Mouse (Mus musculus): Measurements from ENCODE around the gene Phactr2.

The Phactr2 gene

DNA sequence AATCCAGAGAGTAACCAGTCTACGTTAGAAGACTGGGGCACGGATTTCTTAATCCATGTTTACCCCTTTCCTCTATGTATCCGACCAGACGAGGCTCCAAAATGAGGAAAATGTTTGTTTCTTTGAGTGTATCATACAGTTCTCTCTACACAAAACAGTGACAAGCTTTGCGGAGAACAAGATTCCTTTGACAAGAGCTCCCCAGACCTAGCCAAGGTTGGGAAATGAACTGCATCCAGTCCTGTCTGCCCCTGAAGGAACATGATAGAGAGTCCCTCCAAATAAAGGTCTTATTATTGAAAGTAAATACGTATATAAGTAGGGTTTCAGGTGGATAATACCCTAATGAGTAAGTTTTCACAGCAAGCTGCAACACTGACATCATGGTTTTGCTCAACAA is 199.1 kb downstream of the Phactr2 start:
- DNase-seq (ENCODE audit: low read depth): no peak

DNA sequence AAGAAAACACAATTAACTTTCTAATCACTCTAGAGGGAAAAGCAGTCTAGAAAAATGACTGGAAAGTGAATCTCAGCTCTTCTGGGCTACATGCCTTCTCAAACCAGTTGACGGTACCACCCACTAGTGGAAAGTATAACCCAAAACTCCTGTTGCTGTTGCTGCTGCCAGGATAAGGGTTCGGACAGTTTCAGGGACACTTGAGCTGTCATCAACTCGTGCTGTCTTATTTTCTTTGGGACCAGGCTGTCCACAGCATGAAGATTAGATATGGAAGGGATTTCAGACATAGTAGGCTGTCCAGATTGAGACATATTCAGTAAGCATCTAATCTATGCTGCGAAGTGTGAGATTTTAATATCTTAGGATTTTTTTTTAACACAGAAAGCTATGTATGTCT is 199.5 kb downstream of the Phactr2 start:
- DNase-seq (ENCODE audit: low read depth): no peak

DNA sequence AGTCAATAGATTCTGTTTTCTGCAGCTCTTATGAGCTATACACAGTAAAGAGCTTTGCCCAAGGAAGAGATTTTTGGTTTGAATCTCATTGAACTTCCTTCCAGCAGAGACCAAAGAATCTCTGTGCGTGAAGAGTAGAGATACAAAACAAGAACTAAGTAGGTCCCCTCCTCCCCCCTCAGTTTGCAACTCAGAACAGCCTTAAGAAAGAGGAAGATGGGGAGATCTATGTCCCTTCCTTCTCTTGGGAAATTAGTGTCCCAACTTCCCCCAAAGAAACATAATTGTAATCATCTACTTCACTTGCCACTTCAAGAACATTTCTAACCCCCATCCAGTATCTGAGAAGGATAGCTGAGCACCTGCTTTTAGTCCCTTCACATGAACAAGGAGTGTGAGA is 200.5 kb downstream of the Phactr2 start:
- no peak for DNase-seq (ENCODE audit: low read depth)

DNA sequence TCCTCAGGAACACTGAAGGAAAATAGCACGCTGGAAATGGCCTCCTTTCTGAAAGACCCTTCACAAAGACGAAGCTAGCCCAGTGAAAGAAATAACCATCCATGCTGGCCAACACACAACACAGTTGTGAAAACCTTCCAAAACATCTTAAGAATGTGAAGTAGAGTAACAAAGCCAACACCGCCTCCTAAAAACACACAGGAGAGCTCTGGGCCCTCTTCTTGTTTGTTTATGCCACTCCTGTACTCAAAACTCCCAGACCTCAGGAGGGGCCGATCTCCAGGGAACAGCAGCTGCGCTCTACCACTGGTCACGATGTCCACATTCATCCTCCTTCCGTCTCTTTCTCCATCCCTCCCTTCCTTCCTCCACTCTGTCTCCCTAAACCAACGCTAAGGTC is 202.5 kb downstream of the Phactr2 start:
- DNase-seq (ENCODE audit: low read depth): no peak

DNA sequence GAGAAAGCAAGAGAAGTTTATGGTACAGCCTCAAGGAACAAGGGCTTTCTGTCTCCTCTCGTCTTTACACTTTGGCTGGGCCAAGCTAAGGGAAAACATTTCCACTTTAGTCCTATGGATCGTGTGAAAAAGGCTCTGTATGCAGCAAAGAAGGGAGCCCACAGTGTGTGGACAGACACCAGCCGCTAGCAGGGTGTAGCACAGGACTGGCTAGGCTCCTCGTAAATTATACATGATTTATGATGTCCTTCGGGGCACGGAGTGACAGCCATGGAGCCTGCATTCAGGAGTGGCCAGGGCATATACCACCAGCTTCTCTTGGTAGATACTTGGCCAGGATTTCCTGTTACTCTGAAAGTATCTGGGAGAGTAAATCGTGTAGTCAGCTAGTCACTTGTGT is 203.1 kb downstream of the Phactr2 start:
- DNase-seq (ENCODE audit: low read depth): no peak

DNA sequence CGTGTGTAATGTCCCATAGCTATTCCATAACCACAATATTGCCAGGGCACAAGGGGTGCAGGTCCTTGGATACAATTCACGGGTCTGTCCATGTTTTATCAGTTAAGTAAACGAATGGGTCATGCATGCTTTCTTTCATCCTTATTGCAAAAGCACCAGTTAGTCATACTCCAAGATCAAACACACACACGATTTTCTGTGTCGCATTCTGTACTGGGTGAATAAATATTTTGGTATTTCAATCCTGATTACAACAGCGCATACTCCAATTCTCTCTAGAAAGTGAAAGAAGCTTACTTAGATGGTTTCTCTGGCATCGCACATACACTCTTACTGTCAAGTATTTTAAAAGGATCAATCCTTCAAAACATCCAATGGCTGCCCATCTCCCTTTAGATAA is 203.9 kb downstream of the Phactr2 start:
- no peak for DNase-seq (ENCODE audit: low read depth)

DNA sequence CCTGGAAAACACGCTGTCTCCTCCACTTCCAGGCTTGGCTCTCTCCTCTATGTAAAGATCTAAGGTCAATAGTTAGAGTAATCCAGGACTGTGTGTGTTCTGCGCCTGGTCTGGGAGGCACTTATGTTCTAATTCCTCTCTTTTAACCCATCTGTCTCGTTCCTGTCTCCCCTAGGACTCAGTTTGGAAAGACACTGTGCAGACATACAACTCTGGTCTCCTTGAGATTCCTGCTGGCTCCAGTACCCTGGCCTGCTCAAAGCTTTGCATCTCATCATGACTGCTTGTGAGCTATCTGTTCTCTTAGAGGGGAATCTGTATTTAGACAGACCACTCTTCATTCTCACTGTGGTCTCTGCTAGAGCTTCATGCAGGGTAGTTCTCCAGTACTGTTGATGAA is 215.0 kb downstream of the Phactr2 start:
- DNase-seq (ENCODE audit: low read depth): no peak

DNA sequence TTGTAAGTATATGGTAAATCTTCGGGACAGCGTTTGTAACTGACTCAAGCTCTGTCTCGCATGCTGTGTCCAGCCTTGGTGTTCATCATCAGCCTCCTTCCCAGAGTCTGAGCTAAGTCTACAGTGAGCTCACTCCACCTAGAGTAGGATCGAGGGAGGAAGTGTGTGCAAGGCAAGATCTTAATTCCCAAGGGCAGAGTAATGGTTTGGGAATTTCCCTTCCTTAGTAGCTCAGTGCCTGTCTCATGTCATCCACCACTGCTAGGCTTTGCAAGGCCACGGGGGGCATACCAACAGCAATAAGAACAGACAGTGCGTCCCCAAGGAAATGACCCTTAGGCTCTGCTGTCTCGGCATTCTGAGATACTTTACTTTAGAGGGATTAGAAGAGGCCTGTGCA is 218.0 kb downstream of the Phactr2 start:
- DNase-seq (ENCODE audit: low read depth): no peak

DNA sequence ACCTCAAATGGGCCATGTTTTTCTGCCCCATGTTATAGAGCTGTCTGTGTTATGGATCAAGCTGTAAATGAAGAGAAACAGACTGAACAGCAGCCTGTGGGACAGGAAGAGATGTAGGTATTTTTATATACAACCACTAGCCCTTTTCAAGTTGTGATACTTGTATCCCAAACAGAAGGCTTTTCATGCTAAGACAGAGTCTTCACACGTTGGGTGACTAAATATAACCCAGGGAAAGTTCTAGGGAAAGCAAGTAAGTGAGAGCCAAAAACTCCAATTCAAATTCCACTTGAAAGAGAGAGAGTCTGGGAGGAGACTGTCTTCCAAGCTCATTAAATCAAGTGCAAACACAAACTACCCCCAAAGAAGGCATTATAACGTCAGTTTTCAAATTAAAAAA is 223.9 kb downstream of the Phactr2 start:
- DNase-seq (ENCODE audit: low read depth): no peak

DNA sequence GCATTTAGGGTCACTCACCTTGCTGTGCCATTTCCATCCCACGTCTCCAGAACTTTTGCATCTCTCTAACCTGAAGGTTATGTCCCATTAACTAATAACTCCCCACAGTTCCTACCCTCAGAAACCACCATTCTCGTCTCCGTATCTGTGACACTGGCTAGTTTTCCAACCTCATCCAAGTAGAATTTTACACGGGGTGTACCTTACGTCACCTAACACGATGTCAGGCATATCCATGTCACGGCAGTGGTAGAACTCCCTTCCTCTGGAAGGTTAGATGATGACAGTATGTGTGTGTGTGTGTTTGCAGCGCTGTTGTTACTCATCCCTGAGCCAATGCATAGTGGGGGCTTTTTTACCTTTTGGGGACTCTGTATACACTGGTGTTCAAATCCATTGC is 225.1 kb downstream of the Phactr2 start:
- DNase-seq (ENCODE audit: low read depth): no peak

DNA sequence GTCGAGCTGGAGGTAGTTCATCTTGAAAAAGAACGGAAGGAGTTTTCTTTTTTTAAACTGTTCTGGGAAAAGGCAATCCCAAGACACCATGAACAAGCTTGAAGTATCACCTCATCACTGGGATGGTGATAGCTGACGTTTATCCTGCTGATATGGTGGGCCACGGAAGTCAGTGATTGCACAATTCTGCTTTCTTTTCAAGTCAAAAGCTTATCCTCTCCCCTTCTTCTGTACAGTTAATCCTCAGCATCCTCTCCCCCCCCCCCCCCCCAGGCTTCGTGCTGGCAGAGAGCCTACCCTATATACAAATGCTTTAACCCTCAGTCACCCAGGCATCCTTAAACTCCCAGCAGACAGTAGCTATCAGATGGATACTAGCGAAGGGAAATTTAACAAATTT is 228.5 kb downstream of the Phactr2 start:
- DNase-seq (ENCODE audit: low read depth): no peak

DNA sequence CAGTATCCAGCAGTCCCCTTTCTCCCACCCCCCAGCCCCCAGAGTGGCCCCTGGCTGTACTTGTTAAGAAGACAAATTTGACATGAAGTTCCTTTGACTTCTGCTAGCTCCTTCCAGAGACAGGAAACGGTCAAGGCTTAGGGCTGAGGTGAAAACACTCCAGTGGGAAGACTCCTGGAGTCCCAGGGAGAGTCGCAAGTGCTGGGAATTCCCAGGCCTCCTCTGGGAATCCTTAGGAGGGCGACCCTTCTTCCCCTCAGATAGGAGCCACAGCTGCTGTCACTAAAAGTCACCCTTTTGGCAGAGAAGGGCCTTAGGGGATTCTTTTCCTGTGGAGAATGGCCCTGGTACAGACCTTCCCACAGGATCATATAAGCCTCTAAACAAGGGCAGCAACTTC is 230.0 kb downstream of the Phactr2 start:
- no peak for DNase-seq (ENCODE audit: low read depth)

DNA sequence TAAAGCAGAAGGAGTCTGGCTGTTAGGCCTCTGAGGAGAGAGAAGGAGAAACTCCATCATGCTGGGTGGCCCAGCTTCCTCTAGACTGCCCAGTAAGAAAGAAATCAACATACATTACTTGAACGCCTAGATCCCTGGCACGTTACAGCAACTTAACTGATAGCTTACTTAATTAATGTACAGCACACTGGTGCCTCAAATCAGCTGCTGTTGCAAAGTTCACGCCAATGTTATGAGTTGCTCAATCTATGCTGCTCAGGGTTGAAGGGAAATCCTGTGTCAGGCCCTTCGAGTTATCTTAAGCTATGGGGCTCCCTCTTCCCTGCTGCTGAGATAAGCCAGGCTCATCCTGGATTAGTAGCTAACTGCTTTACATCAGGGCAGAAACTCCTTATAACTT is 233.8 kb downstream of the Phactr2 start:
- DNase-seq (ENCODE audit: low read depth): no peak

DNA sequence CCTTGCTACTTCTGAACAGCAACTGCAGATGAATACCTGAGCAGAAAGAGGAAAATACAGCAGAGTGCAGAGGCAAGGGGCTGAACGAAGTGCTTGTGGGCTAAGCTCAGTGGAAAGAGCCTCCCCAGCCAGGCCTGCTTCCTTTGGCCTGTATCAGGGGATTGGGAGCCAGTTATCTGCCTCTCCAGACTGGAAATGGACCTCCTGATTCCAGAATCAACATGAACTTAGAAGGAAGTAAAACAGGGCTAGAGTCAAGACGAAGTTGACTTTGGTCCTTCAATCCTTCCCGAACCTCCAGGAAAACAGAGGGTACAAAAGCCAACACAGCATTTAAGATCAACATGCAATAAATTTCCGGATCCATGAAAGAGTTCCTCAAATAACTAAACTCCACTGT is 236.0 kb downstream of the Phactr2 start:
- no peak for DNase-seq (ENCODE audit: low read depth)

DNA sequence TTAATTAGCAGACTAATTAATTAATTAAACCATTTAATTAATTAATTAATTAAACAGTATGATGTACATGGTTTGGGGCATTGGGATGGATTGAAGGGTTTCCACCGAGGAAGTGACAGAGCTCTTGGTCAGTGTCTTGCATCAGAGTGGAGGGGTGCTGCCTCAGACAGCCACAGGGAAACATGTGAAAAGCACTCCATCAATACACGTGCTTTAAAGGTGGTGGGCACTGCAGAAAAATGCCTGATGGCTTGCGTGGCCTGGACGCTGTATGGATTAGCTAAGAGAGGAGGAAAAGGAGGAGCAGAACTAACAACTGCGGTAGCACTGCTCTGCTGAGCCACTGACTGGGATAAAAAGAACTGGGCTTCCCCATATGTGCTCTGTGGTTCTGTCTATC is 237.3 kb downstream of the Phactr2 start:
- no peak for DNase-seq (ENCODE audit: low read depth)

DNA sequence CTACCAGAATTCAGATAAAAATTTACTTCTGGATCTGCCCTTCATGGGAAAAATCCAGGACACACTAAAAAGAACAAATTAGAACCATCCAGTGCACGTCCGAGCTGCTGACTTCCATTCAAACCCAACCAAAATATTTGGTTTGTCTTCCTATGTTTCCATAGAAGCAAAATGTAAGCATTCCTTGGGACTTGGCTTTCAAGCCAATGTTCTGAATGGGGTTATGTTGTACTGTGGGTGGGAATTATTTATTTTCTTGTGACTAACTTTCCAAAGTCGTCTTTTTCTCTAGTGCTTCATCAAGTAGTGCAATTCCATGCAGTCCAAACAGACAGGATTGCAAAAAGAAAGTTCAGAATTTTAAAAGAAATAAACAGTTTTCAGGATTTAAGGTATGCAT is 239.7 kb downstream of the Phactr2 start:
- DNase-seq (ENCODE audit: low read depth): no peak

DNA sequence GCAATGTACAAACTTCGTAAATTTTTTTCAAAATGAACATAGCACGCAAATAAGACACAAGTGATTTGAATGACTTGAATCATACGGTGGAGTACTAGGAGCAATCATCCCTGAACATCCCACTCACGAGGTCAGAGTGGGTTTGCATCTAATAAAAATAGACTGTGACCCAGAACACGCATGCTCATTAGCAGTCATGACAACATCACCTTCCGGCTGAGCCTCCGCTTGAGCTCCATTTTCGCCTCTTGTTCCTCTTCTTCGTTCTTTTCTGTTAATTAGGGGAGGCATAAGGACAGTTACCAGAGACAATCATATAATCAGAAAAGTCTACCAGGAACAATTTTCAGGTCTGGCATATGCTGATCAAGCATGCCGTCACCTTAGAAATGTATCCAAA is 240.3 kb downstream of the Phactr2 start:
- no peak for DNase-seq (ENCODE audit: low read depth)

DNA sequence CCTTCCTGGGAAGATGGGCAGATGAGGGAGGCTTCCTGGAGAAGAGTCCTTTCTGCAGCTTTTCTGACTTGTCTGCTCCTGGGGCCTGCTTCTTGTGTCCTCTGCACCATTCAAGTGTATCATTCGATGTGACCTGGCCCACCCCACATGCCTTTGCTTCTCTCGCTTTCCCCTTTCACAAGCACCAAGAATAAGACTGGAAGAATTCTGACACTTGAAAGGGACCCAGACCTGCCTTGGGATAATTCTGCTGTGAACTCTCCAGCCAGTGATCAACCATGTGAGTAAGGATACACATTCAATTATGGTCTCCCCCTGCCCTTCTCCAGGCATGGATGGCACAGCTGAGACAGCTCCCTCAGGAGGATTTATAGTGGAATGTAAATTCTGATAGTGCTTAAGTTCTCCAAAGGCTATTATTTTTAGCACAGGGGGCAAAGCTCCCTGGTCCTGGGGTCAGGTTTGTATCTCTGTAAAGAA is 241.0 kb downstream of the Phactr2 start:
- DNase-seq (ENCODE audit: low read depth): no peak

DNA sequence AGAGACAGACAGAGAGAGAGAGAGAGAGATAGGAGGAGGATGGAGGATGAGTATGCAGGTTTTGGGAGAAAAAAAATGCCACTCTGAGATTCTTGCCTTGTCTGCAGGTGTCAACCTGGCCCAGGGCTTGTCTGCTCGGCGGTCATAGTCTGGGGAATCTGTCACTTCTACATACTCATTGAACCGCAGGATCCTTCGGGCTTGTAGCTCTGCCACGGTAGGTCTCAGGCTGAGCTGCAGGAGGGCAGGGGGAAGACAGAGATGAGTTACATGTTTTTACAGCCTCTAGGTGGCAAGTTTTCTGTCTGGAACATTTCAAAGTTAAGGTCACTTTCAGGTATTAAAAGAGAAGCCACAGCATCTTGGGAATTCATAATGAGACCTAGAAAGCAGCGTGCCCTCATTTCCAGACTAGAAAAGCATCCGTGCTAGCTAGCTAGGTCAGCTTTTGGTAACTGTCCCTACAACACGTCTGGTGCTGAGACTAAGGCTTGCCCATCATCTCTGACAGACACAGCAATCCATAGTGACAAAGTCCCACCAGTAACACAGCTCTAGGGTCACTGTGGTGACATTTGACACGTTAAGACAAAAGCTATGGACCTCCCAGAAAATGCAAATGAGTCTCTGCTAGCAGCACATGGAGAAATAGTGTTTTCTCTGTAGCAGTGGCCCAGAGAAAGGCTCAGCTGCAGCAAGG is 241.6 kb downstream of the Phactr2 start:
- no peak for DNase-seq (ENCODE audit: low read depth)

DNA sequence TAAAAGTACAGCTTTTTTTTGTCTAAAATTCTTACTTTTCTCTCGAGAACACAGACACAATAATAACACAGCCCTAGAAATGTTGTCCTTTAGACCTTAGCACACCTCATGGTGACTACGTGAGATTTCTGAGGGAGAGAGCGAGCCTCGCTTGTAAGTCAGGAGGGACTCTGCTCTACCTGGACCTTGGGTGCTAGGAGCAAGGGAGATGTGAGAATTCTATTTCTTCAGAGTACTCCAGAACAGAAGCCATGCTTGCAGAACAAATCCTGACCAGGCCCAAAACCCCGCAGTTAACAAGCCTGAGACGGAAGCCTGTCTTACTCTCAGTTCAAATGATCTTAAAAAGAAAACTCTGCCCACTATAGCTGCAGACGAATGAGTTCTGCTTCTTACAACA is 243.5 kb downstream of the Phactr2 start:
- no peak for DNase-seq (ENCODE audit: low read depth)

DNA sequence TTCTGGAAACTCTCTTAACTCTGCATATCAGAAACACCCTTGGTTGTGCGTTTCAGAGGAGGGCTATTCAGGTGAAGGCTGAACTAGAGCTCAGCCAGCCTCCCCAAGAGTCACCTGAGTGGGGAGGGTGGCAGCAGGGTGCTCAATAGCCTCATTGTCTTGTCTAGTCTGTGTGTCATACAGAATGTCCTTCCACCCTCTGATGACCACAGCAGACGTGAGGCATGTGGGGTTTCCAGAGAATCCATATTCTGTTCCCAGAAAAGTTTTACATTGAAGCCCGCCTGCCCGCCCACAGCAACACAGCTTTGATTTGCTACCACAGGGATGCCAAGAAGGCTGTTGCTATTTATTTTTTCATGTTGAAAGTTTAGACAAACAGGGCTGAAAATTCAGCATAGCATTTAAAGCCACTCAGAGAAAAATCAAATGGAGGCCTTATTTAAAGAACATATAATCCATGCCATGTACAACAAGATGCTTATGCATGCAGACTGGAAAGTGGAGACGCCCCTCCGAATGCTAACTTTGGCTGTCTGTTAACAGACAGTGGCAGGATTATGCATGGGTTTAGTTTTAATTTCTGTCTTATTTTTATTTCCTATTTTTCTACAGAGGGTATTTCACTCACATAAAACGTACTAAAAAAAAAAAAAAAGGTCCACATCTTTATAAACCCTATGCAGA is 248.7 kb downstream of the Phactr2 start:
- no peak for DNase-seq (ENCODE audit: low read depth)

DNA sequence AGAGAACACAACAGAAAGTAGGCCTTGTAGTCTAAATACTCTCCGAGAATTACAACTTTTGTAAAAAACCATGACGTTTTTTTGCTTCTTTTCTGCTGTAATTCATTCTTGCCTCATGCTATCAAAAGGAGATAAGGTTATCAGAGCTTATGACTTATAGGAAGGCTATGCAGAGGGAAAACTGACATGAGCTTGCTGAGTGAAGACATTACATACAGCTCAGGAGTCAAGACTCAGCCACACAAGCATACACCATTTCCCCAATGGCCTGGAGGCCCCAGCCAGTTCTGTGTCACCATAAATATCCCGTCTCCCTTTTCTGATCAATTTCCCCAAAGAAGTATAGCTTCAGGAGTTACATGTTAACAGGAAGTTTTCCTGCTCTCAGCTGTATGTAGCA is 252.1 kb downstream of the Phactr2 start:
- DNase-seq (ENCODE audit: low read depth): no peak

DNA sequence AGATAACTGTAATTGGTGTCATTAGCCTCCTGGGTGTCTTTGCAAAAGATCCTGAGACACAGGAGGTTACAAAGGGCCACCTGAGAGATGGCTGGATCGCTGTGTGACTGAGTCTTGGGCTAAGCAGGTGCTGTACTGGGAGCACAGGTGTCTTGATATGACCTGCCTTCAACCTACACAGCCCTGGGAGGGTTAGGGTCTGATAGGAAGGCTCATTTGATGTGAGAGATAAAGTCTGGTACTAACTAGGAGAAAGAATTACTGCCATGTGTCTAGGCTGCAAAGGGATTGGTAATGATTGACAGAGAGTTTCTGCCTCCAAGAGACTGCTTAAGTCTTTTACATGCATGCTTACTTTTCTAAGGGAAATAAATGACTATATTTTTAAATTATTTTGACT is 254.2 kb downstream of the Phactr2 start:
- no peak for DNase-seq (ENCODE audit: low read depth)

DNA sequence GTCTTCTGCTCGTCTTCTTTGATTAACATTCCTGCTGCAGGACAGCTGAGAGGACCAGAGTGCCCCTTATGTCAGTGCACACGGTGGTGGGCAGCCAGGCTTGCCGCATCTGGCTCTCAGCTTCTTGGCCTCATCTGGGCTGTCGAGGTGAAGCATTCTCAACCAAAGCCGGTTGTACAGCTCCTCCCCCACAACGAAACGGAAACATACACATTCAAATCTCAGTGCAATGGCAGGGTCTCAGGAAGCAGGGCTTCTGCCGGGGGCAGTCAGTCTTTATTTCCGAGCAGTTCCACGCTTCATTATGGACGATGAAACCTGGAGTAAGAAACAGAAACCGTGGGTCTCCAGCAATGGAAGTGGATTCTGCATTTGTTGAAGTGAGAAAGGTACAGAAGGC is 260.3 kb downstream of the Phactr2 start:
- DNase-seq (ENCODE audit: low read depth): no peak
